In genomic region chr17:70845543-70845942, GRCm38 (mm10) we compare ENCODE assay signal across 12 mouse cellular contexts. TPM values are rescaled to one million over a fixed set of nuclear protein-coding genes. Genes with fewer than 3 reads are reported as not detected.
DNase-seq lines count a peak whose midpoint lies in the region; ATAC-seq and TF ChIP-seq lines count a peak whose summit lies in the region.
"Had no signal": no experiment of that assay in that cellular context is flagged by ENCODE, and none has a peak within 500 bp of the region (broad histone marks: within the 10 kb centered on the region; RNA-seq: fewer than 3 reads in every experiment).

No protein-coding gene starts in this region.

- no peaks in the 10 kb centered on the region for H3K9me3 ChIP-seq in kidney, postnatal 0 days (replicated peaks; ENCODE audit: low read length)
- H3K9me3 ChIP-seq in stomach, embryonic 14.5 days (ENCODE audit: control insufficient read depth, low read depth, low read length) = no peaks in the 10 kb centered on the region
- no peaks in the 10 kb centered on the region for H3K9me3 ChIP-seq in hindbrain, embryonic 11.5 days (ENCODE audit: control insufficient read depth, low read length)
- H3K9me3 ChIP-seq: heart, embryonic 10.5 days; limb, embryonic 15.5 days had no signal

- H3K27ac ChIP-seq in kidney, postnatal 0 days = peak overlapping the region; percentile 62
- H3K27ac ChIP-seq in stomach, embryonic 14.5 days (ENCODE audit: low read length) = peak overlapping the region; percentile 56; the same call in 1 of the 2 replicates
- H3K27ac ChIP-seq in hindbrain, embryonic 11.5 days (ENCODE audit: low read depth, low read length) = no peak overlapping the region
- H3K27ac ChIP-seq: heart, embryonic 10.5 days had no signal

- ATAC-seq in kidney, postnatal 0 days (replicated peaks; ENCODE audit: low FRiP score, low read depth) = no peak; the same call in 1 of the 2 replicates
- peak; percentile 36 for ATAC-seq in stomach, embryonic 14.5 days (ENCODE audit: insufficient number of reproducible peaks, insufficient read depth, low FRiP score, low read depth)
- ATAC-seq in hindbrain, embryonic 11.5 days (ENCODE audit: low FRiP score) = no peak

- H3K4me1 ChIP-seq in kidney, postnatal 0 days (replicated peaks; ENCODE audit: insufficient read depth, low read length) = peaks cover 19% of the 10 kb centered on the region
- H3K4me1 ChIP-seq in stomach, embryonic 14.5 days (ENCODE audit: control insufficient read depth, insufficient read depth, low read length) = peaks cover 12% of the 10 kb centered on the region; the same call in 1 of the 2 replicates
- H3K4me1 ChIP-seq in hindbrain, embryonic 11.5 days (replicated peaks; ENCODE audit: control insufficient read depth, insufficient read depth, low read length) = no peaks in the 10 kb centered on the region

- DNase-seq in kidney, adult 9 months = peak; percentile 89
- no peak for DNase-seq in kidney, postnatal 10 days
- DNase-seq in R1 (ENCODE audit: low read depth, low spot score) = peak; percentile 13
- peak; percentile 59 for DNase-seq in kidney, postnatal 0 days (ENCODE audit: low spot score)
- no peak for DNase-seq in hindbrain, embryonic 11.5 days (ENCODE audit: low spot score)
- no peak for DNase-seq in spleen, postnatal 4 days (ENCODE audit: low spot score in 2 of 2)
- no peak for DNase-seq in urinary bladder, postnatal 14 days (ENCODE audit: low spot score)
- DNase-seq: layer of hippocampus, postnatal 36 days; right cerebral cortex, postnatal 4 days had no signal

- peaks cover 31% of the 10 kb centered on the region for H3K36me3 ChIP-seq in kidney, postnatal 0 days (ENCODE audit: insufficient read depth, low read length)
- peaks cover 33% of the 10 kb centered on the region; the same call in 1 of the 2 replicates for H3K36me3 ChIP-seq in stomach, embryonic 14.5 days (ENCODE audit: control insufficient read depth, insufficient read depth, low read length)
- no peaks in the 10 kb centered on the region for H3K36me3 ChIP-seq in hindbrain, embryonic 11.5 days (ENCODE audit: control insufficient read depth, insufficient read depth, low read length)

- H3K4me3 ChIP-seq in kidney, postnatal 0 days (replicated peaks; ENCODE audit: low read depth, low read length) = no peak overlapping the region
- H3K4me3 ChIP-seq in stomach, embryonic 14.5 days (ENCODE audit: low read depth, low read length) = no peak overlapping the region
- H3K4me3 ChIP-seq in hindbrain, embryonic 11.5 days (ENCODE audit: low read depth, low read length) = no peak overlapping the region
- H3K4me3 ChIP-seq: heart, embryonic 10.5 days; limb, embryonic 15.5 days had no signal

- no peak for TF ChIP-seq CTCF in kidney, postnatal 0 days (IDR thresholded peaks at IDR 0.05; ENCODE audit: low read depth)

- H3K4me2 ChIP-seq in kidney, postnatal 0 days (ENCODE audit: low read length) = peak overlapping the region; percentile 6; the same call in 1 of the 2 replicates
- no peak overlapping the region for H3K4me2 ChIP-seq in stomach, embryonic 14.5 days (replicated peaks; ENCODE audit: low read depth, low read length)
- H3K4me2 ChIP-seq in hindbrain, embryonic 11.5 days (replicated peaks; ENCODE audit: low read depth, low read length) = no peak overlapping the region
- H3K4me2 ChIP-seq: limb, embryonic 15.5 days had no signal

- H3K9ac ChIP-seq in kidney, postnatal 0 days (ENCODE audit: low read depth, low read length) = no peak overlapping the region
- no peak overlapping the region for H3K9ac ChIP-seq in stomach, embryonic 14.5 days (replicated peaks; ENCODE audit: low read depth, low read length)
- no peak overlapping the region for H3K9ac ChIP-seq in hindbrain, embryonic 11.5 days (ENCODE audit: low read depth, low read length)
- H3K9ac ChIP-seq: limb, embryonic 15.5 days had no signal

- H3K27me3 ChIP-seq in kidney, postnatal 0 days (ENCODE audit: insufficient read depth, low read length) = no peaks in the 10 kb centered on the region
- no peaks in the 10 kb centered on the region for H3K27me3 ChIP-seq in stomach, embryonic 14.5 days (ENCODE audit: control insufficient read depth, insufficient read depth, low read length)
- H3K27me3 ChIP-seq in hindbrain, embryonic 11.5 days (ENCODE audit: control insufficient read depth, insufficient read depth, low read length) = no peaks in the 10 kb centered on the region
- H3K27me3 ChIP-seq: limb, embryonic 15.5 days had no signal

- 62% methylated on average over 2 of the region's 2 CpGs for WGBS in kidney, postnatal 0 days
- WGBS in stomach, embryonic 14.5 days = 67% methylated on average over 2 of the region's 2 CpGs
- WGBS in hindbrain, embryonic 11.5 days = 93% methylated on average over 2 of the region's 2 CpGs

RNA-seq across cellular contexts. Expression of gene Tgif1, which starts 7.8 kb away (rescaled TPM):
- polyA plus RNA-seq in kidney, postnatal 0 days (2015; fragmentation: Nextera tagmentation; extraction: Ambion mirVana) = 74.9 and 78.9 TPM in 2 replicates
- polyA plus RNA-seq in stomach, embryonic 14.5 days (2014; fragmentation: Nextera tagmentation; extraction: Ambion mirVana) = 65.0 and 66.5 TPM in 2 replicates
- 61.6 and 66.0 TPM in 2 replicates for polyA plus RNA-seq in hindbrain, embryonic 11.5 days (2014; fragmentation: Nextera tagmentation; extraction: Ambion mirVana)

Comparison
In these comparisons a context has a peak if more than half of its experiments do, and no peak if none do; other contexts are left out.
1. DNase-seq: peak in kidney, adult 9 months (single experiment), R1 (single experiment) and kidney, postnatal 0 days (single experiment); none in kidney, postnatal 10 days (single experiment), hindbrain, embryonic 11.5 days (single experiment), spleen, postnatal 4 days (0 of 2) and urinary bladder, postnatal 14 days (single experiment).